Comparison of ENCODE assay signal across 17 mouse cellular contexts in the genomic region with DNA sequence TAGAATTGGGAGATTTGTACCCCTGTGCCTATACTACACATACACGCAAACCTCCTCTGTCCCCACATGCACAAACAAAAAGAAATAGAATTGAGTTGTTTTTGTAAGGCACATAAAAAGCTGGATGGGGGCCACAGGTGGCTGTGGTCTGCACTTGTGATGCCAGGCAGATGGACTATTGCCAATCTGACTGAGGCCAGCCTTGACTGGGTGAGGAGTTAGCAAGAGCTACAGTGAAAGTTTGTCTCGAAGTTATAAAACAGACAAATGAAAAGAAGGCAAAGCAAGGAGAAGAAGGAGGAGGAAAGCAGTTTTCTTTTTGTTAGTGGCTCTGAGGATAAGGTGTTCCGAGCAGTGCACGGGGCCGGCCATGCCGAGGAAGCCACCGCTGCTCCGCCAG.
DNase-seq lines count a peak whose midpoint lies in the region; ATAC-seq and TF ChIP-seq lines count a peak whose summit lies in the region.
"Had no signal": no experiment of that assay in that cellular context is flagged by ENCODE, and none has a peak within 500 bp of the region (broad histone marks: within the 10 kb centered on the region; RNA-seq: fewer than 3 reads in every experiment).

No protein-coding gene starts in this region.

- H3K4me1 ChIP-seq in forebrain, embryonic 14.5 days (ENCODE audit: control insufficient read depth, insufficient read depth, low read length): no peaks in the 10 kb centered on the region
- H3K4me1 ChIP-seq in forebrain, embryonic 10.5 days: no peaks in the 10 kb centered on the region
- no peaks in the 10 kb centered on the region for H3K4me1 ChIP-seq in liver, postnatal 0 days (ENCODE audit: insufficient read depth)
- H3K4me1 ChIP-seq: embryonic facial prominence, embryonic 12.5 days; forebrain, embryonic 12.5 days; heart, embryonic 15.5 days; liver, embryonic 13.5 days; midbrain, embryonic 13.5 days; neural tube, embryonic 13.5 days had no signal

- H3K9ac ChIP-seq in forebrain, embryonic 14.5 days (ENCODE audit: low read length): no peak overlapping the region
- H3K9ac ChIP-seq in liver, postnatal 0 days (replicated peaks): no peak overlapping the region
- H3K9ac ChIP-seq: embryonic facial prominence, embryonic 12.5 days; forebrain, embryonic 12.5 days; heart, embryonic 15.5 days; liver, embryonic 13.5 days; lung, embryonic 14.5 days; midbrain, embryonic 13.5 days; neural tube, embryonic 13.5 days had no signal

- no peaks in the 10 kb centered on the region for H3K9me3 ChIP-seq in forebrain, embryonic 14.5 days (replicated peaks; ENCODE audit: control insufficient read depth, low read length)
- no peaks in the 10 kb centered on the region for H3K9me3 ChIP-seq in forebrain, embryonic 10.5 days
- no peaks in the 10 kb centered on the region for H3K9me3 ChIP-seq in liver, postnatal 0 days (ENCODE audit: low read length)
- H3K9me3 ChIP-seq: embryonic facial prominence, embryonic 12.5 days; forebrain, embryonic 12.5 days; heart, embryonic 15.5 days; liver, embryonic 13.5 days; megakaryocyte, embryonic 14.5 days; midbrain, embryonic 13.5 days; neural tube, embryonic 13.5 days had no signal

- H3K27me3 ChIP-seq in forebrain, embryonic 14.5 days (replicated peaks; ENCODE audit: control insufficient read depth, insufficient read depth, low read length): no peaks in the 10 kb centered on the region
- H3K27me3 ChIP-seq in forebrain, embryonic 10.5 days (ENCODE audit: poor library complexity, severe bottlenecking): no peaks in the 10 kb centered on the region
- no peaks in the 10 kb centered on the region for H3K27me3 ChIP-seq in liver, postnatal 0 days (ENCODE audit: insufficient read depth, low read length)
- H3K27me3 ChIP-seq: embryonic facial prominence, embryonic 12.5 days; forebrain, embryonic 12.5 days; heart, embryonic 15.5 days; liver, embryonic 13.5 days; megakaryocyte, embryonic 14.5 days; midbrain, embryonic 13.5 days; neural tube, embryonic 13.5 days had no signal

- H3K4me3 ChIP-seq in forebrain, embryonic 14.5 days (ENCODE audit: low read depth, low read length): no peak overlapping the region
- no peak overlapping the region for H3K4me3 ChIP-seq in forebrain, embryonic 10.5 days
- no peak overlapping the region for H3K4me3 ChIP-seq in liver, postnatal 0 days (ENCODE audit: low read depth, low read length)
- H3K4me3 ChIP-seq: embryonic facial prominence, embryonic 12.5 days; forebrain, embryonic 12.5 days; gastrocnemius, adult 2 months; heart, embryonic 15.5 days; liver, embryonic 13.5 days; megakaryocyte, embryonic 14.5 days; midbrain, embryonic 13.5 days; neural tube, embryonic 13.5 days had no signal

- no peak for ATAC-seq in forebrain, embryonic 14.5 days
- no peak for ATAC-seq in liver, postnatal 0 days
- ATAC-seq: activated CD4-positive, CD25-positive, alpha-beta regulatory T cell, adult 4 months had no signal

- WGBS in forebrain, embryonic 14.5 days: 85% methylated on average over 8 of the region's 8 CpGs
- 93% methylated on average over 8 of the region's 8 CpGs for WGBS in forebrain, embryonic 10.5 days
- 92% methylated on average over 8 of the region's 8 CpGs for WGBS in liver, postnatal 0 days (ENCODE audit: insufficient replicate concordance)

- peaks cover 43% of the 10 kb centered on the region for H3K36me3 ChIP-seq in forebrain, embryonic 14.5 days (ENCODE audit: control insufficient read depth, insufficient read depth, low read length)
- peaks cover 54% of the 10 kb centered on the region for H3K36me3 ChIP-seq in forebrain, embryonic 10.5 days (replicated peaks)
- peaks cover 53% of the 10 kb centered on the region for H3K36me3 ChIP-seq in liver, postnatal 0 days (replicated peaks; ENCODE audit: insufficient read depth, low read length)

- no peak overlapping the region for H3K27ac ChIP-seq in forebrain, embryonic 14.5 days (ENCODE audit: low read depth, low read length)
- no peak overlapping the region for H3K27ac ChIP-seq in forebrain, embryonic 10.5 days
- no peak overlapping the region for H3K27ac ChIP-seq in liver, postnatal 0 days (ENCODE audit: low read depth)
- H3K27ac ChIP-seq: embryonic facial prominence, embryonic 12.5 days; forebrain, embryonic 12.5 days; gastrocnemius, adult 2 months; heart, embryonic 15.5 days; liver, embryonic 13.5 days; midbrain, embryonic 13.5 days; neural tube, embryonic 13.5 days had no signal

- peak; percentile 11 for DNase-seq in forebrain, embryonic 14.5 days (ENCODE audit: low spot score)
- DNase-seq in forebrain, embryonic 10.5 days (ENCODE audit: extremely low spot score, low spot score): no peak
- DNase-seq in layer of hippocampus, postnatal 10 days (ENCODE audit: low spot score in 2 of 2): peak; percentile 22 to 35
- DNase-seq in layer of hippocampus, adult 11-12 months (ENCODE audit: low spot score): no peak
- DNase-seq in adipocyte (ENCODE audit: low spot score): peak; percentile 85
- peak; percentile 57 to 59 for DNase-seq in adrenal gland, postnatal 36 days
- DNase-seq in liver, postnatal 0 days: no peak
- DNase-seq: liver, embryonic 13.5 days had no signal

- TF ChIP-seq EP300 in liver, postnatal 0 days (IDR thresholded peaks at IDR 0.05; ENCODE audit: low read depth): no peak

- no peak overlapping the region for H3K4me2 ChIP-seq in forebrain, embryonic 14.5 days (ENCODE audit: low read length)
- no peak overlapping the region for H3K4me2 ChIP-seq in liver, postnatal 0 days (ENCODE audit: low read depth, low read length)
- H3K4me2 ChIP-seq: embryonic facial prominence, embryonic 12.5 days; forebrain, embryonic 12.5 days; heart, embryonic 15.5 days; liver, embryonic 13.5 days; lung, embryonic 14.5 days; midbrain, embryonic 13.5 days; neural tube, embryonic 13.5 days had no signal

- no peak for TF ChIP-seq CTCF in liver, postnatal 0 days (IDR thresholded peaks at IDR 0.05; ENCODE audit: low read depth)

Comparison
In these comparisons a context has a peak if more than half of its experiments do, and no peak if none do; other contexts are left out.
1. DNase-seq: peak in forebrain, embryonic 14.5 days (single experiment), layer of hippocampus, postnatal 10 days (2 of 2), adipocyte (single experiment) and adrenal gland, postnatal 36 days (2 of 2); none in forebrain, embryonic 10.5 days (single experiment), layer of hippocampus, adult 11-12 months (single experiment) and liver, postnatal 0 days (single experiment).